Mouse (Mus musculus) layer of hippocampus, postnatal 10 days (tissue): ENCODE measurements around the gene Pten. TPM values are rescaled to one million over a fixed set of nuclear protein-coding genes. Genes with fewer than 3 reads are reported as not detected.
"Not testable (repeated sequence)": the region's sequence is repeated elsewhere in the genome, so short reads cannot be mapped to it uniquely, and the experiment has no call there.

Source experiments
- DNase-seq, 2 experiments: peaks; one replicate each; pipeline ENCODE4 v3.0.0; 2021; ENCODE audit warnings: low spot score in 2 of 2
- total RNA-seq, 2 experiments: library from RNA; stranded (reverse); gene quantifications; 2 replicates each; pipeline ENCODE4 v1.2.3; 2021

The Pten gene
- total RNA-seq, 2 experiments from 2014 or later = 129 to 130 TPM

- DNase-seq = peak in 1 of 2 experiments; percentile 19
Observed at GRCm38 (mm10) chr19:32754188-32755000, 2.9 kb upstream of the Pten start.

GRCm38 (mm10) chr19:32755104-32755791 lies 2.0 kb upstream of the Pten start:
- peak in 1 of 2 experiments; percentile 6 for DNase-seq

- DNase-seq = peak; percentile 97
Observed at GRCm38 (mm10) chr19:32755792-32756635, 1.3 kb upstream of the Pten start.

- DNase-seq = no peak
Observed at GRCm38 (mm10) chr19:32756636-32756899, 729 bp upstream of the Pten start.

GRCm38 (mm10) chr19:32757831-32758792 lies 815 bp downstream of the Pten start:
- peak; percentile 58 to 72 for DNase-seq

- DNase-seq = no peak
Observed at GRCm38 (mm10) chr19:32758793-32759161, 1.5 kb downstream of the Pten start.

- DNase-seq = no peak
Observed at GRCm38 (mm10) chr19:32759357-32760024, 2.2 kb downstream of the Pten start.

- no peak for DNase-seq
Observed at GRCm38 (mm10) chr19:32760499-32760898, 3.2 kb downstream of the Pten start.

GRCm38 (mm10) chr19:32761162-32761561 lies 3.9 kb downstream of the Pten start:
- DNase-seq = no peak

GRCm38 (mm10) chr19:32762493-32762892 lies 5.2 kb downstream of the Pten start:
- DNase-seq = no peak

GRCm38 (mm10) chr19:32778411-32778810 lies 21.1 kb downstream of the Pten start:
- no peak for DNase-seq

- no peak for DNase-seq
Observed at GRCm38 (mm10) chr19:32779131-32779530, 21.8 kb downstream of the Pten start.

- DNase-seq = no peak
Observed at GRCm38 (mm10) chr19:32781305-32782071, 24.2 kb downstream of the Pten start.

- DNase-seq = not testable (repeated sequence)
Observed at GRCm38 (mm10) chr19:32787388-32787787, 30.1 kb downstream of the Pten start.

- DNase-seq = not testable (repeated sequence)
Observed at GRCm38 (mm10) chr19:32788016-32788415, 30.7 kb downstream of the Pten start.

GRCm38 (mm10) chr19:32789535-32789934 lies 32.2 kb downstream of the Pten start:
- no peak for DNase-seq

- peak; percentile 16 to 54 for DNase-seq
Observed at GRCm38 (mm10) chr19:32792610-32793009, 35.3 kb downstream of the Pten start.

GRCm38 (mm10) chr19:32793901-32794300 lies 36.6 kb downstream of the Pten start:
- no peak for DNase-seq

GRCm38 (mm10) chr19:32800557-32800956 lies 43.3 kb downstream of the Pten start:
- no peak for DNase-seq
